Mouse (Mus musculus) lung, adult 2 months (tissue): Measurements from ENCODE around the gene Gm7137.
"Not testable (repeated sequence)": the region's sequence is repeated elsewhere in the genome, so short reads cannot be mapped to it uniquely, and the experiment has no call there.

Experiments
- CTCF ChIP-seq: fragments of 200-500 bp; IDR thresholded peaks from 2 replicates; pipeline ENCODE4 v1.5.1; 2011; ENCODE audit warnings: mild to moderate bottlenecking, low read length, control low read depth; ENCODE audit not compliant: insufficient read depth
- POLR2A ChIP-seq: fragments of 200-500 bp; IDR thresholded peaks from 2 replicates; pipeline ENCODE4 v1.6.1; 2011; ENCODE audit warnings: low read depth, mild to moderate bottlenecking, control low read depth, low read length, borderline replicate concordance; ENCODE audit errors: extremely low read depth

DNA sequence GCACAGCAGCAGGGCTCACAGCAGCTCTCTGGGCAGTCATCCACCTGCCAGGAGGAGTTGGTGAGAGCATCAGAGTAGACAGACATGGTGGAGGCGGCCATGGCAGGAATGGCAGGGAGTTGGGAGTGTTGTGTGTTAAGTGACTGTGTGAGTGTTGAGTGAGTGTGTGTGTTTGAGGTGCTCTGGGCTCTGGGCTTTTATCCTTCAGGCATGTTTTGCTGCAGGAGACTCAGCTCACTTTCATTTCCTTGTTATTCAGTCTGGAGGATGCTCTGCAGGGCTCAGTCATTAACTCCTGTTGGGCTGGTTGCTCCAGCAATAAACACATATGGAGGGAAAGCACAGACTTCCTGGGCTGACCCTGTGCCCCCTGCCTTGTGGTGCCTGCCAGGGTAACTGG, 5.6 kb downstream of the Gm7137 start, which contains the start of gene Gm3250:
- not testable (repeated sequence) for TF ChIP-seq POLR2A, CTCF
